Mouse (Mus musculus): ENCODE measurements around the gene St6galnac3. TPM values are rescaled to one million over a fixed set of nuclear protein-coding genes. Genes with fewer than 3 reads are reported as not detected.

The St6galnac3 gene
- polyA plus RNA-seq, 1 experiment from 2014 or later, result 23.7 TPM

GRCm38 (mm10) chr3:153453127-153454049 is 271.6 kb downstream of the St6galnac3 start:
- Histone ChIP-seq H3K9ac (ENCODE audit: low read length) (no peak overlapping the region), H3K4me1 (ENCODE audit: control insufficient read depth in 2 of 2, insufficient read depth in 2 of 2, low read length in 2 of 2) (no peaks in the 10 kb centered on the region), H3K4me2 (ENCODE audit: low read length) (no peak overlapping the region), H3K27me3 (ENCODE audit: control insufficient read depth, insufficient read depth, low read length) (no peaks in the 10 kb centered on the region), H3K36me3 (ENCODE audit: control insufficient read depth, insufficient read depth, low read length) (no peaks in the 10 kb centered on the region), H3K4me3 (ENCODE audit: control insufficient read depth in 1 of 2, insufficient read depth in 1 of 2, low read depth in 1 of 2, low read length in 2 of 2) (no peak overlapping the region), H3K27ac (replicated peaks in 1 of 2; ENCODE audit: control insufficient read depth in 1 of 2, insufficient read depth in 1 of 2, low read depth in 2 of 2, low read length in 2 of 2) (no peak overlapping the region), H3K9me3 (ENCODE audit: control insufficient read depth, low read length) (no peaks in the 10 kb centered on the region)
- 83% methylated on average over 7 of the region's 7 CpGs for WGBS
- no peak for ATAC-seq (ENCODE audit: insufficient number of reproducible peaks, insufficient read depth, low FRiP score, low read depth)

DNA sequence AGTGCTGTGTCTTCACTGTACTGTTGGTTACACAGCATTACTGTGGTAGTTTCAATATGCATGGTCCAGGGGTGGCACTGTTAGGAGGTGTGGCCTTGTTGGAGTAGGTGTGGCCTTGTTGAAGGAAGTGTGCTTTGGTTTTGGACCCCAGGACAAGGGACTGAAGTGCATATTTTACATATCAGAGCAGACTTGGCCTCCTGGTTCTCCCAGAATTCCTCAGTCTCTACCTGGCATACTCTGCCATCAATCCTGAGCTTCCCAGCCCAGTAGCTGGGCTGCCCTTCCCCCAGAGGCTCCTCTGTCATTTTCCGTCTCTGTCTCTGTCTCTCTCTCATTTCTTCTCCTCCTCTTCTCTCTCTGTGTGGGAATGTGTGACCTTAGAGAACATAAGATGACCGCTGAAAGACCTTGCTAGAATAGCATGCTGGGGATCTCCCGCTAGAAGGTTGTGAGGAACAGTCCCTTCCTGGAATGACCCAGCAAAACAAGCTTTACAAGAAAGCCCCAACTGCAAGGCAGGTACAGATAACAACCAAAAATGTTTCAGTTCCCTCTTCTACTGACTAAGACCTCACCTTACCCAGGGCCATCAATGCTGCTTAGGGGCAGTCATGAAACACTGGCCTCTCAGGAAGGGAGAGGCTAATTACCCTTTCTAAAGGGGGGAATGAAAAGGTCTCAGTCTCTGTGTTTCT is 272.5 kb downstream of the St6galnac3 start:
- Histone ChIP-seq H3K36me3 (ENCODE audit: control insufficient read depth, insufficient read depth, low read length) (no peaks in the 10 kb centered on the region), H3K4me1 (ENCODE audit: control insufficient read depth in 2 of 2, insufficient read depth in 2 of 2, low read length in 2 of 2) (no peaks in the 10 kb centered on the region), H3K4me3 (ENCODE audit: control insufficient read depth in 1 of 2, insufficient read depth in 1 of 2, low read depth in 1 of 2, low read length in 2 of 2) (no peak overlapping the region), H3K9me3 (ENCODE audit: control insufficient read depth, low read length) (no peaks in the 10 kb centered on the region), H3K4me2 (ENCODE audit: low read length) (no peak overlapping the region), H3K27ac (replicated peaks in 1 of 2; ENCODE audit: control insufficient read depth in 1 of 2, insufficient read depth in 1 of 2, low read depth in 2 of 2, low read length in 2 of 2) (no peak overlapping the region), H3K9ac (ENCODE audit: low read length) (no peak overlapping the region), H3K27me3 (ENCODE audit: control insufficient read depth, insufficient read depth, low read length) (no peaks in the 10 kb centered on the region)
- 81% methylated on average over 3 of the region's 3 CpGs for WGBS
- no peak for ATAC-seq (ENCODE audit: insufficient number of reproducible peaks, insufficient read depth, low FRiP score, low read depth)

DNA sequence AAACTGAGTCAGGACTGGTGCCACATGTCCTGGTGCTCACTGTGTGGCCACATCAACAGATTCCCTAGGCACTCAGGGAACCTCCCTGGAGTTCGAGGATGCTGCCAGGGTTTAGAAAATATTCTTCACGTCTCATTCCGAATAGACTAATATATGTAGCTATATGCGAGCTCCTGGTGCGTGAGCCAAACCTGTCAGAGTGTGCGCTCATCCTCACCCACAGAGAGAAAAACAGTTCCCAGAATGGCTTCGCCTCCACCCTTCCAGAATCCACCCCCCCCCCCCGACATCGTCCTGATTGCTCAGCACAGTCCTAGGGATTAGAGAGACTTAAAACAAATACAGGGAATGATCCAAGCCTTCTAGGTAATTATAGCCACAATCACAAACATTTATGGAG is 283.6 kb downstream of the St6galnac3 start:
- H3K4me1 ChIP-seq (ENCODE audit: control insufficient read depth in 2 of 2, insufficient read depth in 2 of 2, low read length in 2 of 2), result no peaks in the 10 kb centered on the region; a peak in 1 of 4 replicates
- no peaks in the 10 kb centered on the region for H3K9me3 ChIP-seq (ENCODE audit: control insufficient read depth, low read length)
- 86% methylated on average over 9 of the region's 9 CpGs for WGBS
- no peak overlapping the region for H3K4me3 ChIP-seq (ENCODE audit: control insufficient read depth in 1 of 2, insufficient read depth in 1 of 2, low read depth in 1 of 2, low read length in 2 of 2)
- H3K9ac ChIP-seq (ENCODE audit: low read length), result no peak overlapping the region
- no peaks in the 10 kb centered on the region for H3K36me3 ChIP-seq (ENCODE audit: control insufficient read depth, insufficient read depth, low read length)
- no peaks in the 10 kb centered on the region for H3K27me3 ChIP-seq (ENCODE audit: control insufficient read depth, insufficient read depth, low read length)
- H3K4me2 ChIP-seq (ENCODE audit: low read length), result no peak overlapping the region
- no peak for ATAC-seq (ENCODE audit: insufficient number of reproducible peaks, insufficient read depth, low FRiP score, low read depth)
- no peak overlapping the region for H3K27ac ChIP-seq (replicated peaks in 1 of 2; ENCODE audit: control insufficient read depth in 1 of 2, insufficient read depth in 1 of 2, low read depth in 2 of 2, low read length in 2 of 2)

DNA sequence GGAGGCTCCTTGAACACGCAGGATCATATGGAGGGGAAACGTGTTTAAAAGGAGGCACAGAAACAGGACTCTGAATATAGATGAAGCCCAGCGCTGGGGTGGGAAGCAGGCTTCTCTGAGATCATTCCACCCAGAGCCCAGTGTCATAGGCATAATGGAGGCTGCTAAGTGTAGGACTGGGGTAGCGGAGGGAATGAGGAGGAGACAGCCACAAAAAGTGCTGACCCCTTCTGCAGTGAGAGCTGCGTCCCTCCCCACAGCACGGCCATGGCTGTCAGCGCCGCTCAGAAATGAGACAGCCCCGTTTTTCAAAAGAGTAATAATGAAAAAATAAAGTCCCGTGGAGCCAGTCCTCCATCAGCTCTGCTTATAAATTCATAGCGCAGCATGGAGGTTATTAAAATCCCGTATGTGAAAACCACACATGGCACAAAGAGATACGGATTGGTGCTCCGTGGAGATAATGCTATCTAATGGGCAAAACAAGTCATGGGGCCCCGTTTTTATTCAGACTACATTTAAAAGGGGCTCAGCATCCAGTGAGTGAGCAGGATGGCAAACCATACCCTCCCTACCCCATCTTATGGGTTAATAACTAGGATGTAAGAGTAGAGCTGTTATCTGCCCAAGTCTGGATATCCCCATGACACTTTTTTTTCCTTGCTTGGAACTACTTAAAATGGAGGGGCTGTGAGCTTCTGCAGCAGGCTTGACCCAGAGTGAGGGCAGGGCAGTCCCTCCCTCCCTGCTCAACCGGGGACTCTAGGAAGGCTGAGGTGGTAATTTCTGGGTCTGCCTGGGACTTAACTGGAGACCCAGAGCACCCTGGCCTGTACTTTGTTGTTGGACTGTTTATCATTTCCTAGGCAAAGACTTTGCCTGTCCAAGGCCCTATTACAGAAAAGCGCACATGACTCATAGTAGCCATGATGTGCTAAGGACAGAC is 288.6 kb downstream of the St6galnac3 start:
- ATAC-seq (ENCODE audit: insufficient number of reproducible peaks, insufficient read depth, low FRiP score, low read depth), result no peak
- H3K27me3 ChIP-seq (ENCODE audit: control insufficient read depth, insufficient read depth, low read length), result no peaks in the 10 kb centered on the region
- no peak overlapping the region for H3K4me3 ChIP-seq (ENCODE audit: control insufficient read depth in 1 of 2, insufficient read depth in 1 of 2, low read depth in 1 of 2, low read length in 2 of 2)
- H3K4me1 ChIP-seq (ENCODE audit: control insufficient read depth in 2 of 2, insufficient read depth in 2 of 2, low read length in 2 of 2), result no peaks in the 10 kb centered on the region; a peak in 1 of 4 replicates
- 79% methylated on average over 17 of the region's 17 CpGs for WGBS
- H3K4me2 ChIP-seq (ENCODE audit: low read length), result no peak overlapping the region
- no peaks in the 10 kb centered on the region for H3K36me3 ChIP-seq (ENCODE audit: control insufficient read depth, insufficient read depth, low read length)
- H3K9ac ChIP-seq (ENCODE audit: low read length), result no peak overlapping the region
- no peak overlapping the region for H3K27ac ChIP-seq (replicated peaks in 1 of 2; ENCODE audit: control insufficient read depth in 1 of 2, insufficient read depth in 1 of 2, low read depth in 2 of 2, low read length in 2 of 2)
- H3K9me3 ChIP-seq (ENCODE audit: control insufficient read depth, low read length), result no peaks in the 10 kb centered on the region

GRCm38 (mm10) chr3:153433010-153433409 is 292.0 kb downstream of the St6galnac3 start:
- Histone ChIP-seq H3K4me1 (ENCODE audit: control insufficient read depth in 2 of 2, insufficient read depth in 2 of 2, low read length in 2 of 2) (no peaks in the 10 kb centered on the region; a peak in 1 of 4 replicates), H3K27me3 (ENCODE audit: control insufficient read depth, insufficient read depth, low read length) (no peaks in the 10 kb centered on the region), H3K27ac (replicated peaks in 1 of 2; ENCODE audit: control insufficient read depth in 1 of 2, insufficient read depth in 1 of 2, low read depth in 2 of 2, low read length in 2 of 2) (no peak overlapping the region), H3K4me2 (ENCODE audit: low read length) (no peak overlapping the region), H3K36me3 (ENCODE audit: control insufficient read depth, insufficient read depth, low read length) (no peaks in the 10 kb centered on the region), H3K4me3 (ENCODE audit: control insufficient read depth in 1 of 2, insufficient read depth in 1 of 2, low read depth in 1 of 2, low read length in 2 of 2) (no peak overlapping the region), H3K9ac (ENCODE audit: low read length) (no peak overlapping the region), H3K9me3 (ENCODE audit: control insufficient read depth, low read length) (no peaks in the 10 kb centered on the region)
- WGBS, result 94% methylated on average over 8 of the region's 8 CpGs
- no peak for ATAC-seq (ENCODE audit: insufficient number of reproducible peaks, insufficient read depth, low FRiP score, low read depth)

DNA sequence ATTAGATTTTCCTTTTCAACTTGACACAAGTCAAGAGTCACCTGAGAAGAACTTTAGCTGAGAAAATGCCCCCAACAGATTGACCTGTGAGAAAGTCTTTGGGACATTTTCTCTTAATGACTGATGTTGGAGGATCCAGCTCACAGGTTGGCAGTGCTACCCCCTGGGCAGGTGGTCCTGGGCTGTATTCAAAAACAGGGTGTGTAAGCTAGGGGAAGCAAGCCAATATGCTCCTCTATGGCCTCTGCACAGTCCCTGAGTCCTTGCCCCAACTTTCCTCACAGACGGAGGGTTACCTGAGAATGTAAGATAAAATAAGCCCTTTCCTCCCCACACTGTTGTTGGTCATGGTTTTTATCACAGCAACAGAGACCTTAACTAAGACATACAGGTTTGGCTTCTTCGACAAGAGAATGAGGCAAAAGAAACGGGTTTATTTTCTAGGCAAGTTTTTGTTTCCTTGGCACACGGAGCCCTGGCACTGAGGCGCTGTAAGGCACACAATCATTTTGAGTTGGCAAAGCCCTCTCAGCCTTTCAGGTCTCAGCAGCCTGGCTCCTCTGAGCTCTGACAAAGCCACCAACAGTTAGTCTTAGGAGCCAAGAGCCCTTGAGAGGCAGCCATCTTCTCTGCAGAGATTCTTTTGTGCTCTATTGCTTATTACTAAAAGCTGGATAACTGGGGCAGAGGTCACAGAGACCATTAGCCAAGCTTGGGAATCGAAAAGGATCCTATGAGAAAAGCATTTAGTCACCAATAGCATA is 292.7 kb downstream of the St6galnac3 start:
- Histone ChIP-seq H3K4me2 (ENCODE audit: low read length) (no peak overlapping the region), H3K36me3 (ENCODE audit: control insufficient read depth, insufficient read depth, low read length) (no peaks in the 10 kb centered on the region), H3K4me1 (ENCODE audit: control insufficient read depth in 2 of 2, insufficient read depth in 2 of 2, low read length in 2 of 2) (no peaks in the 10 kb centered on the region; a peak in 1 of 4 replicates), H3K4me3 (ENCODE audit: control insufficient read depth in 1 of 2, insufficient read depth in 1 of 2, low read depth in 1 of 2, low read length in 2 of 2) (no peak overlapping the region), H3K9ac (ENCODE audit: low read length) (no peak overlapping the region), H3K9me3 (ENCODE audit: control insufficient read depth, low read length) (no peaks in the 10 kb centered on the region), H3K27me3 (ENCODE audit: control insufficient read depth, insufficient read depth, low read length) (no peaks in the 10 kb centered on the region), H3K27ac (replicated peaks in 1 of 2; ENCODE audit: control insufficient read depth in 1 of 2, insufficient read depth in 1 of 2, low read depth in 2 of 2, low read length in 2 of 2) (no peak overlapping the region)
- WGBS, result 83% methylated on average over 6 of the region's 6 CpGs
- no peak for ATAC-seq (ENCODE audit: insufficient number of reproducible peaks, insufficient read depth, low FRiP score, low read depth)

All from heart, embryonic 14.5 days (tissue).